Mouse (Mus musculus) urinary bladder, postnatal 36 days (tissue): ENCODE data around the gene Narf.

ENCODE experiments used
- DNase-seq, 2 experiments: peaks; one replicate each; pipeline ENCODE4 v3.0.0; 2022; ENCODE audit warnings: low spot score in 2 of 2, mixed read lengths in 1 of 2

Narf gene

GRCm38 (mm10) chr11:121236564-121237344 lies at the start of gene Narf:
Narf (plus strand) TSS chr11:121237253.
- peak; percentile 97 to 99 for DNase-seq

- peak in 1 of 2 experiments; percentile 13 for DNase-seq
Measured at GRCm38 (mm10) chr11:121189681-121190080, 47.4 kb upstream of the Narf start.

- no peak for DNase-seq
Measured at GRCm38 (mm10) chr11:121192742-121193141, 44.3 kb upstream of the Narf start.

GRCm38 (mm10) chr11:121193415-121193814 lies 43.6 kb upstream of the Narf start:
- DNase-seq, result no peak

DNA sequence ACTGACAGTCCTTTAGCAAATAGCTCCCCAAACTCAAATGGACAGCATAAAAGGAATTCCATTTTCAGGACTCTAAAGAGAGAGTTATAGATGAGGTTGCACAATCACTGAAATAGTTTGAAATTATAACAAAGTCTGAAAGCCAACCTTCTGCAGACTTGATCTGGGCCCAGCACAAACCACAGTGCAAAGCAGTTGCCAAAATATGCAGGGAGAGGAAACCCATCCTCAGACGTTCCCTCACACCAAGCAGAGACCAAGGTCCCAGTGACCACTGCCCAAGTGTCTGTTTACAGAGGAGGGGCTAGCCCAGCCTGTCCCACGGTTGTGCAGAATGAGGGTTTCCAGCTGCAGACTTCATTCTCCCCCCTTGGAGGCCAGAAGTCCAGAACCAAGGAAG lies 38.4 kb upstream of the Narf start:
- no peak for DNase-seq

- DNase-seq, result no peak
Measured at GRCm38 (mm10) chr11:121199851-121200250, 37.2 kb upstream of the Narf start.

DNA sequence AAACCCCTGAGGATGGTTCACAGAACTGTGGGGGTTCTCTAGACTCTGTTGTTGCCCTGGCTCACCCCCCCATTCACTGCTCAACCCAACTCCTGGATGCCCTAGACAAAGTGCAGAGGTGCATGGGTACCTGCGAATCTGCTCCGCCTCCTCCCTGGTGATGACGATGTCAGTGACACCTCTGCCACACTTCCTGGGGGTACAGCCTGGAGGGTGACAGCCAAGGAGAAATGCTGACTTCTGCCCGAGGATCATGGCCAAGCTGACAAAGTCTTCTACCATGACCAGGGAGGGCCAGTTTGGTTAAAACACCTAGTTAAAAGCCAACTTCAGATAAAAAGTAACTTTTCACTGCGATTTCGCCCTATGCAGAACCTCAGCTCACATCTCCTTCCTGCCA lies 36.3 kb upstream of the Narf start:
- no peak for DNase-seq

GRCm38 (mm10) chr11:121201436-121202198 lies 35.4 kb upstream of the Narf start:
- DNase-seq, result no peak

DNA sequence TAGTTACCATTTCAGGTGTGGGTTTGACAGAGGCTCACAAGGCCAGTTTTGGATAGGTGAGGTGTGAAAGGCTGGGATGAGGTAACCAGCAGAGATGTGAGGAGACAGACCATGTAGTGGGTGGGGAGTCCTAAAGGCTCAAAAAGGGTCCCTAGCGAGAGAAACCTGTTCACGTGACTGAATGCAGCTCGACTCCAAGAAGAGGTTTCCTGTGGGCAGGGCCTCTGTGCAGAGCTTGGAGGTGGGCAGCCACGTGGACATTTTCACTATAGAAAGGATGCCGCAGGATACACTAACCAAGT lies 33.2 kb upstream of the Narf start:
- DNase-seq, result no peak

GRCm38 (mm10) chr11:121204161-121205006 lies 32.7 kb upstream of the Narf start, which contains the start of the genes Hexdc and Ogfod3:
Hexdc (plus strand) TSS chr11:121204433.
Ogfod3 (minus strand) TSS chr11:121204711.
- DNase-seq, result peak; percentile 91 to 94

DNA sequence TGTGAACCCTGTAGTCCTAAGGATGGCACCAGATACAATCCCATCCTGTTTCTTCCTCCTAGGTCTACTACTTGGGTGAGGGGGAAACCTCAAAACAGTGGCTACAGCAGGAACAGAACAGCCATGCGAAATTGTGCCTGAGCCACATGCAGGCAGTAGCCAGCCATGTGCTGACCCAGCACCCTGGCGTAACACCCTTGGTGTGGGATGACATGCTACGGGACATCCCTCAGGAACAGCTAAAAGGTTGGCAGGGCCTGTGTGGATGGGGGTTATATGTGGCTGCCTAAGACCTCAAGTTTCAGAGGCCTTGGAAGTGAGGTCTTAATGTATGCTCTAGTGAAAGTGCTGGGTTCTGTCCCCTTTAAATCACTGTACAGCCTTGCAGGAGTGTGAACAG lies 20.2 kb upstream of the Narf start:
- no peak for DNase-seq

DNA sequence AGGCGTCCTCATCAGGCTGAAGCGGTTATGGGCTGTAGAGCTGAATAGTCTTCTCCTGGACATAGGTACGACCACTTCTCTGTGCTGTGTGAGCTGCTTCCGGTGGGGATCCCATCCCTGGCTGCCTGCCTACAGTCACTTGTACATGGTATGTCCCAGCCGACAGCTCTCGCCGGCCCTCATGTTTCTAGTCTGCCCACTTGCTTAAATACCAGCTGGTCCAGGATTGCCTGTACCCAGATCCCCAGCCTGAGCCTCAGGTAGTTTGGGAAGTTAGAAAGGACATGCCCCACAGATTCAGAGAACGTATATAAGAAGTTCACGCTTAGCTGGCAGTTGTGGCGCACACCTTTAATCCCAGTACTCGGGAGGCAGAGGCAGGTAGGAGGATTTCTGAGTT lies 17.3 kb upstream of the Narf start:
- DNase-seq, result no peak

DNA sequence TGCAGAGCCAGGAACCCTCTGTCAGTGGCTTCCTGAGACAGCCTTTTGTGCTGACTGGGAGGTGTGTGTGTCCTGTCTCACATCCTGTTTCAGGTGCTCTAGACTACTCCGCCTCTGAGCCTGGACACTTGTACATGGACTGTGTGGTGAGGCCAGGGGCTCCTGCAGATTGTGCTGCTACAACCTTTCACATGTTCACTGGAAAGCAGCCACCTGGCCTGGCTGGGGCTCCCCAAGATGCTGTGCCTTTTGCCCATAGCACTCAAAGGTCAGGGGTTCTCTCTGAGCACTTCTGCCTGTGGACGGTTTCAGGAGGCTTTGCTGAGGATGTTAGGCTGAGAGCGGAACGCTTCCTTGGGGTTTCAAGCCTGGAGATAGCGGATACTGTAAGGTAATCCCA lies 16.3 kb upstream of the Narf start:
- DNase-seq, result no peak

DNA sequence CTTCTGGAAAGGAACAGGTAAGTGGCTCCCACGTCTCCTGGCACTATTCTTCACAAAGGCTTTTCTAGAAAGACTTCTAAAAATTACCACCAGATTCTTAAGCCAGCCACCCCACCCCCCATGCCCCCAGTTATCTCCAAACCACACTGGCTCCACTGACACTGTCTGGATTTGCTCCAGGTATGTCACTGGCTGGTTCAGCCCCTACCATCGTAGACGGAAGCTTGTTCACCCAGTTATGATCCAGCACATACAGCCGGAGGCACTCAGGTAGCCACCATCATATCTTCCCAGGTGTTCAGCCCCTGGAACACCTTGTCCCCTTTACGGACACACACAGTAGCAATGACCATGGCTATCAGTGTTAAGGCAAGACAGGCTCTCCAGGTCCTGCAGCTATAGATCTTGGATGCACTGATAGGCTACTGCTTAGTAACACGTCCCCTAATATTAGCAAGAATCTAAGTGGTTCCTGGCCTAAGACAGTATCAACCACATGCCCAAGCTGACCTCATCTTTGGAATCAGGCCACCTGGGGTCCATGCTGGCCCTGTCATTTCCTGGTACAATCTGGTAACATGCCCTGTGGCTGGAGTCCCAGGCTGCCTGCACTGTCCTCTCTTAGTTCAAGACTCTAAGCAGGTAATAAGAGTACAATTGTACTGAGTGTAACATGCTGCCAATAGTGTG lies 15.6 kb upstream of the Narf start:
- DNase-seq, result no peak

DNA sequence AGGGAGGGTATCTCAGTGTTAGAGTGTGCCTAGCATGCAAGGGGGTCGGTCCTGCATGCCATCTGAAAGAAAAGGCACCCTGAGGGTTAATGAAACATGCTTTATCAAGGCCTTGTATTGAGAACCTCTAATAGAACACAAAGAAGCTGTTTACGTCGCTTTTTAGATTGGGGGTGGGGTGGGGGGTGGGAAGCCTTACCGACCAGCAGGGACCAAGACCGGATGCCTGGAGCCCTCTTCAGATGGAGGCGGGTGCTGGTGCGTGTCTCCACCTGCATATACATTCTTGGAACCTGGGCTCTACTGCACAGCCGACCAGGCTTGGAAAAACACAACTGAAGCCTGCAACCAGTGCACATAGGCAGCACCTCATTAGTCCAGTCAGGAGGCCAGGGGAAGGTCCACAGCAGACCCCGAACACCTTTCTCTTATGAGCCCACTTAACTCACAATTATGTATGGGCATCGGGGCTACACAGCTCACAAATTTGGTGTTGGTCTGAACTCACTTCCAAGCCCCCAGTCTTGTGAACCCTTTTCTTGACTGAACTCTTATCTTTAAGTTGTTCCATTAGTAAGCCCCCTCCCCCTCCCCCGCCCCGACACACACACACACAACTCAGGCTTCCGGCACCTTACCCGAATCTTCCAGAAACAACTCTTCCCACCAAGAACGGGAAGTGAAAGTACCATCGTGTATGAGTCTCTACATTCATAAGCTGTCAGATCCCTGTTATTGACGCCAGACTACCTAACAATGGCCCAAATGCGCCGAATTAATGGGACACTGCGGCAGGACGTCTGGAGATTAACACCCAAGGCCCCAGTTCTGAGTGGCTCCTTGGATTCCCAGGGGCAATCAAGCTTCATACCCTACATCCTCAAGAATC lies 8.7 kb upstream of the Narf start:
- no peak for DNase-seq

DNA sequence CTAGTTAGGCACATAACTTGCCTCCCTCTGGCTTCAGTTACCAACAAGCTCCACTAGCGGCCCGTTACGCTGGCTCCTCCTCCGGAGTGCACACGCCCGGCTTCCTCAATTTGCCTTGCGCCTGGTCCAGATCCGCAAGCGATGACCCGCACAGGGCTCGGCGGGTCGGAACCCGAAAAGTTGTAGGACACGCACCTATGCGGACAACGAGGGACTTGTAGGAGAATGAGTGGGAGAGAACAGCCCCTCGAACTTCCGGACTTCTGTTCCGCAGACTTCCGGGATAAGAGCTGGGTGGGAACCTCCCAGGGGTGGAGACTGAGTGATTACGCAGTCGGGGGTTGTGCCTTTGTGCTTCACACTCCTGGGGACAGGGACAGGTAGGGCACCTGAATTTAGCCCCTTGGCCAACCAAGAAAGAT lies 8.0 kb upstream of the Narf start, which contains the start of gene Cybc1:
Gene Cybc1 (minus strand): TSS at position 305 of the 422 bp plus-strand sequence.
- peak; percentile 78 to 79 for DNase-seq

DNA sequence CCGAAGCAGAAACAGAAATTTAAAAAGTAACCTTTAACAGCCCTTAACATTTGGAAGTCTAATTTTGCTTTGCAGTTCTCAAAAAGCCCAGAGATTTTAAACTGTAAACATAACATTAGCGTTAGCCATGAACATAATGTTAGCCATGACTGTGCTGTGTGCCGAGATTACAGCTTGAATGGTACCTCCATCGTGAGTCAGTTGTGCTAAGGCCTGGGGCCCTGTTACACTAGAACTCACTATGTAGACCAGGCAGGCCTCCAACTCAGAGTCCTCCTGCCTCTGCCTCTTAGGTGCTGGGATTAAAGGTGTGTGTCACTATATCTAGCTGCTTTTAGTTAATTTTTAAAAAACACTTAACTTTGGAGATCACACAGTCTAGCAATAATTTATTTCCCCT lies 5.9 kb upstream of the Narf start:
- DNase-seq, result no peak

- no peak for DNase-seq
Measured at GRCm38 (mm10) chr11:121231628-121232291, 5.3 kb upstream of the Narf start.

DNA sequence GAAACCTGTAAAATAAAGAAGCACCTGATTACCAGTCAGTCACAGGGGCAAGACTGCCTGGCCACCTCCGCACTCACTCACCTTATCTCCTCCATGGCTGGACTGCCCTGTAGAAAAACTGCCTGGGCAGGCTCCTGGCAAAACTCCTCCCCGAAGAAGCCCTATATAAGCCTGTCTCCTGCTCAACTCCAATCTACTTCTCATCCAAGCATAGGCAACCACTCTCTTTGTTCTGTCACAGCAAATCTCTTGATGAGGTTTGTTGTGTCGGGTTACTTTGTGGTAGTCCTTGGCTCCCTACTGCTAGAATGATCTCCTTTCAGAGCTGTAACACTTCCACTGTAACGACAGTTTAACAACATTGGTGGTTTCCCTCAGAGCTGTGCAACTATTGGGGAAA lies 4.3 kb upstream of the Narf start:
- DNase-seq, result no peak
